Mouse (Mus musculus): ENCODE measurements around the gene Nrf1.

DNA sequence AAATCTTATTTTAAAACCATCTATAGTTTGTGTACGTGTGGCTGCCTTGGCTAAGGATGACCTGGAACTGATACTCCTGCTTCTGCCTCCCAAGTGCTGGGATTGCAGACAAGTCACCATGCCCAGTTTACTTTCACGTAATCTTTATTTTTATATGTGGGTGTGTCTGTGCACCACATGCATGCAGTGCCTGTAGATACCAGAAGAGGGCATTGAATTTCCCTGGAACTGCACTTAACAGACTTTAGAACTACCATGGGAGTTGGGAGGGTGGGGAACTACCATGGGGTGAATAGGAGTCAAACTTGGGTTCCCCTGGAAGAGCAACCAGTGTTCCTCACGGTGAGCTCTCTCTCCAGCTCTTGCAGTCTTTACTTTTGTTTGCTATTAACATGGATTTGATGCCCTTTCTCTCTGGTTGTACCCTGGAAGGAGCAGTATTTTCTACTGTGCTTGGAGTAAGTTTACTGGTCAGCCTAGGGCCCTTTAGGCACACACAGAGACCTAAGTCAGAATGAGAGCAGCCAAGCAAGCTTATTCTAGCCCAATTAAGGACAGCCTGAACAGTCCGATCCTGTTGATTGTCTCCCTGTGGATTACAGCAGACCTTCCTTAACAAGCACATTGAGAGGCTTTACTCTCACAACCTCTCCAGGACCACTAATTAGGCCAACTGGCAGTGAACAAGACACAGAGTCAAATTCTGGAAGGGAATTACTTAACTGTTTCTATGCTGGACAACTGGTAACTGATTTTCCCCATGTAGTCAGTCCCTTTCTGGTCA is 64.8 kb downstream of the Nrf1 start:
- no peak for TF ChIP-seq CTCF (IDR thresholded peaks at IDR 0.05; ENCODE audit: insufficient read depth, low read depth, low read length)
- TF ChIP-seq POLR2A (IDR thresholded peaks at IDR 0.05; ENCODE audit: insufficient read depth, low read depth, low read length), result no peak

All from olfactory bulb, adult 2 months (tissue).